Mouse (Mus musculus): ENCODE results near the gene Btnl2. TPM values are rescaled to one million over a fixed set of nuclear protein-coding genes. Genes with fewer than 3 reads are reported as not detected.
"Not testable (repeated sequence)": the region's sequence is repeated elsewhere in the genome, so short reads cannot be mapped to it uniquely, and the experiment has no call there.

The Btnl2 gene
- not detected in 2 replicates for polyA plus RNA-seq (2015; fragmentation: Nextera tagmentation; extraction: Ambion mirVana)

DNA sequence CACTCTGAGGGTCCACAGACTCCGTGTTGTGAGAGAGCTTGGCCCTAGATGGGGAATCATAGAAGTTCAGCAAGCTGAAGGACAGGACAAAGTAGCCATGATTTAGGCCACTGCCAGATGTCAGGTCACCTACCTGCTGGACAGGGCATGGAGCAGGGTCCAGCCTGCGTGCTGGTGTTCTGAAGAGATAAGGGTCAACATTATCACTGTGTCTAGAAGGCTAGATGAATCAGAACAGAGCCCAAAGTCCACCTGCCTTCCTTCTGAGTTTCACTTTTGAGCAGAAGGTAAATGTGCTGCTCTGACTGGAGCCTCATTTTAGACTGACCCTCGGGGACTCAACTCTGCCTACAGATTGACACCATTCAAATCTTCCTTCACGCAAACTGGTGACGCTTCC, at the start of gene Btnl2:
Gene Btnl2, plus strand, starts transcription at position 284 of the 400 bp plus-strand sequence.
- H3K4me3 ChIP-seq, result no peak within 1 kb of the TSS
- H3K36me3 ChIP-seq (ENCODE audit: poor library complexity, severe bottlenecking), result no peaks in the 10 kb centered on the region
- WGBS, result 87% methylated on average over 5 of the region's 5 CpGs
- no peak within 1 kb of the TSS for H3K27ac ChIP-seq
- 0 out of 2 replicates have a peak, but pooled peaks cover 4% of the 10 kb centered on the region for H3K27me3 ChIP-seq
- no peaks in the 10 kb centered on the region for H3K9me3 ChIP-seq (replicated peaks)
- no peak for ATAC-seq
- no peaks in the 10 kb centered on the region for H3K4me1 ChIP-seq
- no peak within 1 kb of the TSS for H3K9ac ChIP-seq
- H3K4me2 ChIP-seq, result no peak within 1 kb of the TSS

DNA sequence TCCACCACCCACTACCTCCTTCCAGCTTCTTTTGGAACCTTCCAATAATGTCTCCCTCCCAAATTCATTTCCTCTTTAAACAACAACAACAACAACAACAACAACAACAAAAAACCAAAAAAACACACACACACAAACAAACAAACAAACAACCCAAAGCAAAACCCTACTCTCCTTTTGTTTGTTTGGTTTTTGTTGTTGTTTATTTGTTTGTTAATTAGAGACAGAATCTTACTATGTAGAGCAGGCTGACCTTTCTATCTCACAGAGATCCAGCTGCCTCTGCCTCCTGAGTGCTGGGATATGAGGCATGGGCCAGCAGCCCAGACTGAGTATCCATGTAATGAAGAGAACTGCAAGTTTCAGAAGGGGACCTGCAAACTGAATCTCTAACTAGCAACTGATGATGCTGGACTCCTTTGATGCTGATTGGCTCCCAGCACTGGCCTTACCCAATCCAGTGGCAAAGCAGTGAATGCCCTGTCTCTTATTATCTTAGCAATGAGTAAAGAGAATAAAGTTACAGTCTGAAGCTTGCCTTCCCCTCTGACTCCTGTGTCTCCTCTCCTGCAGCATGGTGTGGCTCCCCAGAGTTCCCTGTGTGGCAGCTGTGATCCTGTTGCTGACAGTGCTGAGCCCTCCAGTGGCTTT, 49.1 kb upstream of the Btnl2 start, which contains the start of gene H2-Eb1:
Gene H2-Eb1, plus strand, starts transcription at position 488 of the 651 bp plus-strand sequence.
- peak; percentile 92 for ATAC-seq
- no peaks in the 10 kb centered on the region for H3K9me3 ChIP-seq (replicated peaks)
- H3K27ac ChIP-seq, result no peak within 1 kb of the TSS
- H3K4me2 ChIP-seq, result no peak within 1 kb of the TSS
- H3K4me1 ChIP-seq, result 0 out of 2 replicates have a peak, but pooled peaks cover 3% of the 10 kb centered on the region
- no peaks in the 10 kb centered on the region for H3K36me3 ChIP-seq (ENCODE audit: poor library complexity, severe bottlenecking)
- no peak within 1 kb of the TSS for H3K9ac ChIP-seq
- peaks cover 5% of the 10 kb centered on the region for H3K27me3 ChIP-seq
- no peak within 1 kb of the TSS for H3K4me3 ChIP-seq

DNA sequence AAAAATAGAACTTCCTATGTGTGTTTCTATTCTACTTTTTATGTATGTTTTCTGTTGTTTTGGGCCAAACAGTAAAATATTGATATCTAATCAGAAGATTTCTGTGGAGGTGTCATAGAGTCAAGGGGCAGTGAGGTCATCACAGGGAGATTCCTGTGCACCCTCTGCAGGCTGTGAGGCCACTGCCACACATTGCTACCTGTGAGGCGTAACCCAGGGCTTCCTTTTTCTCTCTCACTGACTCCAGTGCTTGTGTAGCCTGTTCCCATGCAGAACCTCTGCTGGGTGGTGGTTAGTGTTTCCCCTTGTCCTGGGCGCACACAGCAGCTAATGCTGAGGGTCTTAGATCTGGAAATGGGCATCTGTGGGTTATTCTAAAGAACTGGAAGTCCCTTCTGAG, 48.2 kb upstream of the Btnl2 start:
- peaks cover 5% of the 10 kb centered on the region for H3K27me3 ChIP-seq
- 75% methylated on average over 2 of the region's 2 CpGs for WGBS
- 0 out of 2 replicates have a peak, but pooled peaks cover 3% of the 10 kb centered on the region for H3K4me1 ChIP-seq
- no peaks in the 10 kb centered on the region for H3K9me3 ChIP-seq (replicated peaks)
- H3K27ac ChIP-seq, result no peak overlapping the region
- H3K36me3 ChIP-seq (ENCODE audit: poor library complexity, severe bottlenecking), result no peaks in the 10 kb centered on the region
- H3K4me2 ChIP-seq, result no peak overlapping the region
- no peak overlapping the region for H3K4me3 ChIP-seq
- no peak for ATAC-seq
- H3K9ac ChIP-seq, result no peak overlapping the region

DNA sequence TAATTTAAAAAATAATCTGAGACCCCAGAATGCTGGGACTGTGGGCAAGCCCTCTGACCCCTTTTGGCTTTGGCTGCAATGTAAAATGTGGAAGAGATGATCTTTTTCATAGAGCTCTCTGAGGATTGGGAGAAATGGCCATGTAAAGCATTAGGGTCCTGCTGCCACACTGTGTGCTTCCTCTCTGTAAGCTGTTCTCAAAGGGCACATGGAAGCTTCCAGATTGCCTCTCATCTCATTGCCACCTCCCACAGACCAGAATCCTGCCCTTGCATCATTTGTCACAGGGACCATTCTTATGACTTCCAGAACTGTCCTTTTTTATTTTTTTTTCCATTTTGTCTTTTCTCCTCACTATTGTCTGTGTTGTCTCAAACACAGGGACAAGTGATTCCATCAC, 47.4 kb upstream of the Btnl2 start:
- Histone ChIP-seq H3K4me2 (no peak overlapping the region), H3K36me3 (ENCODE audit: poor library complexity, severe bottlenecking) (no peaks in the 10 kb centered on the region), H3K9ac (no peak overlapping the region), H3K27ac (no peak overlapping the region), H3K27me3 (peaks cover 5% of the 10 kb centered on the region), H3K9me3 (replicated peaks) (no peaks in the 10 kb centered on the region), H3K4me3 (no peak overlapping the region), H3K4me1 (0 out of 2 replicates have a peak, but pooled peaks cover 3% of the 10 kb centered on the region)
- ATAC-seq, result no peak

DNA sequence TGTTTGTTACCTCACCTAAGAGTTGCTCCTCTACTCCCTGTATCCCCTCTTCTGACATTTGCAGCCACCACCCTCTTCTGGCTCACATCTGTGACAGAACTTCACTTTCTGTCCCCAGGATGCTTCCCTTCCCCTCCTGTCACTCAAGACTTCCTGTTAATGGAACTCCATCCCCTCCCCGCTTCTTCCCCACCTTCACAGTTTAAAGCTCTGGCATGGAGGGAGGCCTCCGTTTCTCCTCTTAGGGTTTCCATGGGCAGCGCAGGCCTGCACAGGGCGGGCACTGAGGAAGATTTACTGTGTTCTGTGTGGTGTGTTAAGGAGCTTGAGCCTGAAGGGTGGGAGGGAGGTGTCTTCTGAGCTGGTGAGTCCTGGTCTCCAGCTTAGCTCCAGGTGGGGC, 46.5 kb upstream of the Btnl2 start:
- no peaks in the 10 kb centered on the region for H3K9me3 ChIP-seq (replicated peaks)
- H3K4me1 ChIP-seq, result 0 out of 2 replicates have a peak, but pooled peaks cover 3% of the 10 kb centered on the region
- no peak overlapping the region for H3K4me3 ChIP-seq
- H3K36me3 ChIP-seq (ENCODE audit: poor library complexity, severe bottlenecking), result no peaks in the 10 kb centered on the region
- no peak overlapping the region for H3K9ac ChIP-seq
- peaks cover 5% of the 10 kb centered on the region for H3K27me3 ChIP-seq
- H3K27ac ChIP-seq, result no peak overlapping the region
- WGBS, result 83% methylated on average over 4 of the region's 4 CpGs
- no peak overlapping the region for H3K4me2 ChIP-seq
- no peak for ATAC-seq

DNA sequence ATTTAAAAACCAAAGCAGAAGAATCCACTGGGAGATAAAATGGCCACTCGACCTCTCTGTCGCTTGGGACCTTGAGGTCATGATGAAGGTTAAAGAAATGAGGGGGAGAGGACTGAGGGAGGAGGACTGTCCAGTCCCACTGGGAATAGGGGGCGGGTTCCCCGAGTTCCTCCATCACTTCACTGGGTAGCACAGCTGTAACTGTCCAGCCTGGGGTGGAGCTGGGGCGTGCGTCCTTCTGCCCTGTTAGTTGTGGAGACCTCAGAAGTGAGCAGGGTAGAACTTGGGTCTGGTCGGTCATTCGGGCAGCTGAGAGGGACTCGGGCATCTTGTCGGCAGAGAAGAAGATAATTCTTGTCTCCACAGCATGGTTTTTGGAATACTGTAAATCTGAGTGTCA, 45.4 kb upstream of the Btnl2 start:
- 36% methylated on average over 10 of the region's 10 CpGs for WGBS
- peak overlapping the region; percentile 73 for H3K9ac ChIP-seq
- 0 out of 2 replicates have a peak, but pooled peaks cover 3% of the 10 kb centered on the region for H3K4me1 ChIP-seq
- H3K27ac ChIP-seq, result no peak overlapping the region
- H3K4me2 ChIP-seq, result peak overlapping the region; percentile 63
- H3K4me3 ChIP-seq, result peak overlapping the region; percentile 62
- no peaks in the 10 kb centered on the region for H3K9me3 ChIP-seq (replicated peaks)
- no peaks in the 10 kb centered on the region for H3K36me3 ChIP-seq (ENCODE audit: poor library complexity, severe bottlenecking)
- ATAC-seq, result no peak
- H3K27me3 ChIP-seq, result peaks cover 5% of the 10 kb centered on the region

DNA sequence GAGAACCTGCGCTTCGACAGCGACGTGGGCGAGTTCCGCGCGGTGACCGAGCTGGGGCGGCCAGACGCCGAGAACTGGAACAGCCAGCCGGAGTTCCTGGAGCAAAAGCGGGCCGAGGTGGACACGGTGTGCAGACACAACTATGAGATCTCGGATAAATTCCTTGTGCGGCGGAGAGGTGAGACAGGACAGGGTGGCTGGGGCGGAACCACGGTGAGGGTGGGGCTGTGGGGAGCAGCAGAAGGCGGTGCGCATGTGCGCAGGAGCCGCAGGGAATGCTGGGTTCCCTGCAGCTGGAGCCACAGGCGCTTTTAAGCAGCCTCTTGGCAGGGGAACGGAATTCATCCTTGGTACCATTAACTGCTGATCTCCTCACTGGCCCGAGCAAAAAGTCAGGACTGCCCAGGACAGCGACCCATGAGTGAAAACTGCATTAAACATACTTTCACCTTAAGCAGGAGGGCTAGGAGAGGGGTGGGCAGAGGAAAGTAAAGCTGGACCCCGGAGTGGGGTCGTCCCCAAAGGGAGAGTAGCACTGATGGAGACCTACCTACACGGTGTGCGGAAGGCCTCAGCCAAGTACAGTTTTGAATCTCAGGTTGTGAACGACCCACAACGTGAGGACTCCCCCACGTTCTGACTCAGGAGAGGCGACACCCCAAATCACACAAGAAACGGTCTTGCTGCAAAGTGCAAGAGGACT, 44.8 kb upstream of the Btnl2 start:
- H3K4me3 ChIP-seq, result peak overlapping the region; percentile 62
- WGBS, result 27% methylated on average over 38 of the region's 38 CpGs
- H3K27me3 ChIP-seq, result peaks cover 5% of the 10 kb centered on the region
- no peak overlapping the region for H3K27ac ChIP-seq
- H3K9me3 ChIP-seq (replicated peaks), result no peaks in the 10 kb centered on the region
- ATAC-seq, result peak; percentile 91
- no peaks in the 10 kb centered on the region for H3K36me3 ChIP-seq (ENCODE audit: poor library complexity, severe bottlenecking)
- H3K4me1 ChIP-seq, result 0 out of 2 replicates have a peak, but pooled peaks cover 3% of the 10 kb centered on the region
- H3K4me2 ChIP-seq, result peak overlapping the region; percentile 63
- H3K9ac ChIP-seq, result peak overlapping the region; percentile 73

DNA sequence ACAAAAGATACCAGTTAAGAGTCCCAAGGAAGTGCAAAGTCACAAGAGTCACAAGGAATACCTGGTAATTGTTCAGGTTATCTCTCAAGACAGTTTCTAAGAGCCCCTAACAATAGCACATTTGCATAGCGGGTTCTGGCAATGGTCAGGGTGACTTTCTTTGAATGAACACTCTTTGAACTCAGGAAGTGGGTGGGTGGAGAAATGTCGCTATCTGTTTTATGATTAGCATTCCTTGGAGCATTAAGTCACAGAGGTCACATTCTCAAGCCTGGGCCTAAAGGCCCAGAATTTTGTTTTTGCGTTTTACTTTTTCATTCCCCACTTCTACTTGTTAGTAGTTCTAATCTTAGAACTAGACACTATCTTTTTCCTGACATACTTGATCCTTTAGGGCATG, 44.1 kb upstream of the Btnl2 start:
- H3K36me3 ChIP-seq (ENCODE audit: poor library complexity, severe bottlenecking); H3K4me2 ChIP-seq; H3K27me3 ChIP-seq; H3K9me3 ChIP-seq (replicated peaks); H3K4me1 ChIP-seq; H3K4me3 ChIP-seq; ATAC-seq; H3K27ac ChIP-seq; H3K9ac ChIP-seq: not testable (repeated sequence)
- WGBS, result 91% methylated on average over 3 of the region's 3 CpGs

DNA sequence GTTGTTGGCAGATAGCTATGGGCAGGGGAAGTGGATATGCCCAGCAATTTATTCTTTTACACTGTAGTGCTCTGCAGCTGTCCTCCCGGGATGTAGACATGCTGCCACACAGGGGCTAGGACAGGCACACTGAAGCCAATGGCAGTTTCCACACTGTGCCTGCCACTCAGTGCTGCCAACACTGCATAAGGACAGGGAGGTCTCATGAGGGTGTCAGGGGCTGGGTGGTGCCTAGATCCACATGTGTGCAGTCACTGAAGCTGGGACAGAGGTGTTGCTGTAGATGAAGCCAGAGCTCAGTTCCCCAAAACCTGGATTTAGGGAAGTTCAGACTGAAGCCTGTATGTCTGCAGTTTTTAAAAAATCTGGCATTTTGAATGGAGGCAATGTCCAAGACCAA, 42.4 kb upstream of the Btnl2 start:
- Histone ChIP-seq H3K9ac (no peak overlapping the region), H3K4me3 (no peak overlapping the region), H3K36me3 (ENCODE audit: poor library complexity, severe bottlenecking) (no peaks in the 10 kb centered on the region), H3K4me2 (no peak overlapping the region), H3K27me3 (peaks cover 5% of the 10 kb centered on the region), H3K9me3 (replicated peaks) (no peaks in the 10 kb centered on the region), H3K4me1 (0 out of 2 replicates have a peak, but pooled peaks cover 3% of the 10 kb centered on the region), H3K27ac (no peak overlapping the region)
- no peak for ATAC-seq
- WGBS, result 87% methylated on average over 1 of the region's 1 CpGs

DNA sequence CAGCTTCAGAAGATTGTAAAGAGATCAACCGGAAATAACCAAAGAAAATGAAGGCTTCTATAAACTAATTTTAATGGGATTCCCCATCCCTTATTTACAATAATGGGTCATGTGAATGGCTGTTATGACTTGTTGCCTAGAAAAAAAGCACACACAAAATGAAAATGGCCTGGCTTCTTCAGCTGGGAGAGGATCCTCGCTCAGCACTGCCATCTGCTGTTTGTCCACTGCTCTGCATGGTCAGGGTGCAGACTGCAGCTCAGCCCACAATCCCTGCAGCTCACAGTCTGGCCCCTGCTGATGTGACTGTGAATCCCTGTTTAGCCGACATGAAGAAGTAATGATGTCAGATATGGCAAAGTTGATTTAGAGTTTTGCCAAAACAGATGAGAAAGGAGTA, 41.2 kb upstream of the Btnl2 start:
- no peak overlapping the region for H3K27ac ChIP-seq
- H3K4me2 ChIP-seq, result no peak overlapping the region
- no peaks in the 10 kb centered on the region for H3K36me3 ChIP-seq (ENCODE audit: poor library complexity, severe bottlenecking)
- no peaks in the 10 kb centered on the region; the same call in 1 of the 2 replicates for H3K27me3 ChIP-seq
- 0 out of 2 replicates have a peak, but pooled peaks cover 3% of the 10 kb centered on the region for H3K4me1 ChIP-seq
- 42% methylated on average over 3 of the region's 3 CpGs for WGBS
- no peak for ATAC-seq
- H3K9me3 ChIP-seq (replicated peaks), result no peaks in the 10 kb centered on the region
- H3K9ac ChIP-seq, result no peak overlapping the region
- no peak overlapping the region for H3K4me3 ChIP-seq

DNA sequence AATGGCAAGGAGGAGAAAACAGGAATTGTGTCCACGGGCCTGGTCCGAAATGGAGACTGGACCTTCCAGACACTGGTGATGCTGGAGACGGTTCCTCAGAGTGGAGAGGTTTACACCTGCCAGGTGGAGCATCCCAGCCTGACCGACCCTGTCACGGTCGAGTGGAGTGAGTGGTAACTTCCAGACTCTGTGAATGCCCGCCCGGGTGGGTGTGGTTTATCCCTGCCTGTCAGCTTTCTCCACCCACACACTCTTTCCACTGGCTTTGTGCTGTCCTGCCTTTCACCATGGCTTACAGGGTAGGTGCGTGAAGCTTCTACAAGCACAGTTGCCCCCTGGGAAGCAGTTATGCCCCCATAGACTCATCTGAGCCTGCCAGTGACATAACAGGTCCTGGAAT, 40.3 kb upstream of the Btnl2 start:
- WGBS, result 72% methylated on average over 9 of the region's 9 CpGs
- Histone ChIP-seq H3K9me3 (replicated peaks) (no peaks in the 10 kb centered on the region), H3K4me3 (no peak overlapping the region), H3K27ac (no peak overlapping the region), H3K4me2 (no peak overlapping the region), H3K36me3 (ENCODE audit: poor library complexity, severe bottlenecking) (no peaks in the 10 kb centered on the region), H3K27me3 (no peaks in the 10 kb centered on the region), H3K9ac (no peak overlapping the region), H3K4me1 (0 out of 2 replicates have a peak, but pooled peaks cover under 1% of the 10 kb centered on the region)
- no peak for ATAC-seq

DNA sequence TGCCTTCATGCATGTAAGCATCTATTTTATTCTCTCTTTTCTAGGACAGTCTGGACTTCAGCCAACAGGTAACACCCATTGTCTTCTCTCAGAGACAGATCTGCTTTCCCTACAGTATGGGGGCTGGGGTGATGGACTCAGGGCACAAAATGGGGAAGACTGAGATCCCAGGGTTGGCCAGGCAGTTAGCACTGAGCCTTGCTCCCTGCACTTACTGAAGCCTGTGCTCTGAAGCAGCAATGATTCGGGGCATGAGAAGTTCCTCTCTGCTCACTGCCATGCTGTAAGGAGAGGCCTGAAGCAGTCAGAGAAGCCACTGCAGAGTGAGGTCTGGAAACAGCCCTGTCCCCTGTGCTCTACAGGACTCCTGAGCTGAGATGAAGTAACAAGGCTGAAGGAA, 39.1 kb upstream of the Btnl2 start:
- 85% methylated on average over 1 of the region's 1 CpGs for WGBS
- no peak overlapping the region for H3K27ac ChIP-seq
- no peaks in the 10 kb centered on the region for H3K9me3 ChIP-seq (replicated peaks)
- H3K36me3 ChIP-seq (ENCODE audit: poor library complexity, severe bottlenecking), result no peaks in the 10 kb centered on the region
- H3K9ac ChIP-seq, result no peak overlapping the region
- no peak overlapping the region for H3K4me2 ChIP-seq
- no peak for ATAC-seq
- no peaks in the 10 kb centered on the region for H3K4me1 ChIP-seq
- no peaks in the 10 kb centered on the region for H3K27me3 ChIP-seq
- H3K4me3 ChIP-seq, result no peak overlapping the region

All from forebrain, embryonic 13.5 days (tissue).